Mouse (Mus musculus): ENCODE results near the gene Fam8a1.
A peak's percentile ranks its signal among the peaks of the same experiment; 100 is the strongest.

Fam8a1 gene

GRCm38 (mm10) chr13:46674601-46675000, 5.3 kb downstream of the Fam8a1 start:
- DNase-seq (ENCODE audit: low spot score in 2 of 2): no peak

- no peak for DNase-seq (ENCODE audit: low spot score in 2 of 2)
Observed at GRCm38 (mm10) chr13:46677721-46678120, 8.4 kb downstream of the Fam8a1 start.

GRCm38 (mm10) chr13:46682921-46683320, 13.6 kb downstream of the Fam8a1 start:
- no peak for DNase-seq (ENCODE audit: low spot score in 2 of 2)

- DNase-seq (ENCODE audit: low spot score in 2 of 2): no peak
Observed at GRCm38 (mm10) chr13:46683370-46683769, 14.0 kb downstream of the Fam8a1 start.

- no peak for DNase-seq (ENCODE audit: low spot score in 2 of 2)
Observed at GRCm38 (mm10) chr13:46690559-46691241, 21.4 kb downstream of the Fam8a1 start.

GRCm38 (mm10) chr13:46695296-46695908, 26.1 kb downstream of the Fam8a1 start:
- no peak for DNase-seq (ENCODE audit: low spot score in 2 of 2)

GRCm38 (mm10) chr13:46695932-46696331, 26.6 kb downstream of the Fam8a1 start:
- no peak for DNase-seq (ENCODE audit: low spot score in 2 of 2)

GRCm38 (mm10) chr13:46696788-46697187, 27.5 kb downstream of the Fam8a1 start:
- DNase-seq (ENCODE audit: low spot score in 2 of 2): no peak

GRCm38 (mm10) chr13:46699372-46699771, 30.1 kb downstream of the Fam8a1 start:
- no peak for DNase-seq (ENCODE audit: low spot score in 2 of 2)

- DNase-seq (ENCODE audit: low spot score in 2 of 2): no peak
Observed at GRCm38 (mm10) chr13:46701486-46701885, 32.2 kb downstream of the Fam8a1 start.

- DNase-seq (ENCODE audit: low spot score in 2 of 2): no peak
Observed at GRCm38 (mm10) chr13:46703138-46703537, 33.8 kb downstream of the Fam8a1 start.

GRCm38 (mm10) chr13:46713486-46713885, 44.2 kb downstream of the Fam8a1 start:
- no peak for DNase-seq (ENCODE audit: low spot score in 2 of 2)

- DNase-seq (ENCODE audit: low spot score in 2 of 2): no peak
Observed at GRCm38 (mm10) chr13:46715976-46716639, 46.8 kb downstream of the Fam8a1 start.

GRCm38 (mm10) chr13:46718893-46719400, 49.6 kb downstream of the Fam8a1 start:
- DNase-seq (ENCODE audit: low spot score in 2 of 2): no peak

- DNase-seq (ENCODE audit: low spot score in 2 of 2): no peak
Observed at GRCm38 (mm10) chr13:46721009-46721408, 51.7 kb downstream of the Fam8a1 start.

GRCm38 (mm10) chr13:46724371-46724770, 55.0 kb downstream of the Fam8a1 start:
- DNase-seq (ENCODE audit: low spot score in 2 of 2): no peak

GRCm38 (mm10) chr13:46725227-46725626, 55.9 kb downstream of the Fam8a1 start:
- no peak for DNase-seq (ENCODE audit: low spot score in 2 of 2)

- DNase-seq (ENCODE audit: low spot score in 2 of 2): no peak
Observed at GRCm38 (mm10) chr13:46726288-46727037, 57.1 kb downstream of the Fam8a1 start.

- DNase-seq (ENCODE audit: low spot score in 2 of 2): peak in 1 of 2 experiments; percentile 42
Observed at GRCm38 (mm10) chr13:46727038-46727836, 57.9 kb downstream of the Fam8a1 start.

Measured in right cerebral cortex, postnatal 36 days (tissue).